In genomic region chr5:112426635-112427034, GRCm38 (mm10) we compare ENCODE assay signal across 26 mouse cellular contexts. TPM values are rescaled to one million over a fixed set of nuclear protein-coding genes. Genes with fewer than 3 reads are reported as not detected.
A peak's percentile ranks its signal among the peaks of the same experiment; 100 is the strongest.
DNase-seq lines count a peak whose midpoint lies in the region; ATAC-seq lines count a peak whose summit lies in the region.
"Had no signal": no experiment of that assay in that cellular context is flagged by ENCODE, and none has a peak within 500 bp of the region (broad histone marks: within the 10 kb centered on the region; RNA-seq: fewer than 3 reads in every experiment).

No protein-coding gene starts in this region.

- no peaks in the 10 kb centered on the region for H3K9me3 ChIP-seq in midbrain, embryonic 15.5 days
- H3K9me3 ChIP-seq: embryonic facial prominence, embryonic 10.5 days; embryonic facial prominence, embryonic 13.5 days; forebrain, embryonic 12.5 days; forebrain, embryonic 15.5 days; hindbrain, embryonic 13.5 days had no signal

- no peak overlapping the region for H3K4me3 ChIP-seq in midbrain, embryonic 15.5 days
- H3K4me3 ChIP-seq: embryonic facial prominence, embryonic 10.5 days; embryonic facial prominence, embryonic 13.5 days; erythroblast, embryonic 14.5 days; forebrain, embryonic 12.5 days; forebrain, embryonic 15.5 days; heart, adult 2 months; hindbrain, embryonic 13.5 days had no signal

- peak; percentile 0 for DNase-seq in left cerebral cortex, postnatal 4 days
- no peak for DNase-seq in left cerebral cortex, adult 18-20 months (ENCODE audit: low spot score in 2 of 2)
- DNase-seq in 416B (ENCODE audit: low read depth): peak; percentile 22
- DNase-seq in c-Kit-positive CD71-negative TER-119-negative erythroid progenitor cells, embryonic 14.5 days (ENCODE audit: low read depth): peak; percentile 9
- DNase-seq in heart, adult 9 months (ENCODE audit: low spot score in 2 of 2): no peak
- DNase-seq in kidney, postnatal 4 days: no peak
- DNase-seq: gastrocnemius, postnatal 25 days had no signal

- ATAC-seq in megakaryocyte, adult 5-6 weeks (ENCODE audit: poor library complexity, severe bottlenecking): peak; percentile 51
- ATAC-seq in midbrain, embryonic 15.5 days (replicated peaks): no peak
- ATAC-seq: activated CD4-positive, CD25-positive, alpha-beta regulatory T cell, adult 4 months had no signal

- H3K27me3 ChIP-seq in midbrain, embryonic 15.5 days (replicated peaks): 0 out of 2 replicates have a peak, but pooled peaks cover 4% of the 10 kb centered on the region

- H3K27ac ChIP-seq in midbrain, embryonic 15.5 days: no peak overlapping the region
- H3K27ac ChIP-seq: embryonic facial prominence, embryonic 10.5 days; embryonic facial prominence, embryonic 13.5 days; forebrain, embryonic 12.5 days; forebrain, embryonic 15.5 days; heart, adult 2 months; hindbrain, embryonic 13.5 days had no signal

- no peak overlapping the region for H3K4me2 ChIP-seq in midbrain, embryonic 15.5 days
- H3K4me2 ChIP-seq: embryonic facial prominence, embryonic 13.5 days; forebrain, embryonic 12.5 days; forebrain, embryonic 15.5 days; heart, embryonic 11.5 days; hindbrain, embryonic 13.5 days had no signal

- 0 out of 2 replicates have a peak, but pooled peaks cover 4% of the 10 kb centered on the region for H3K4me1 ChIP-seq in midbrain, embryonic 15.5 days

- peaks cover 2% of the 10 kb centered on the region for H3K36me3 ChIP-seq in midbrain, embryonic 15.5 days (replicated peaks)
- H3K36me3 ChIP-seq: embryonic facial prominence, embryonic 10.5 days; embryonic facial prominence, embryonic 13.5 days; forebrain, embryonic 12.5 days had no signal

- WGBS in midbrain, embryonic 15.5 days: 89% methylated on average over 7 of the region's 7 CpGs

- intact Hi-C loops in left cerebral cortex, postnatal 4 days (cut with DNase I): loop anchor here (10.0 kb wide), 1 partner anchor 92 kb away; no protein-coding TSS in a partner anchor

- no peak overlapping the region for H3K9ac ChIP-seq in midbrain, embryonic 15.5 days
- H3K9ac ChIP-seq: embryonic facial prominence, embryonic 13.5 days; forebrain, embryonic 12.5 days; forebrain, embryonic 15.5 days; hindbrain, embryonic 13.5 days had no signal

RNA-seq across cellular contexts. Expression of gene Gm6588, which starts 22.6 kb away (rescaled TPM):
- total RNA-seq in left cerebral cortex, postnatal 4 days (2021): not detected
- total RNA-seq in left cerebral cortex, adult 18-20 months (2021): not detected
- total RNA-seq in megakaryocyte, adult 5-6 weeks (2015): not detected in 2 replicates
- total RNA-seq in megakaryocyte, adult 5-6 weeks (2017): not detected in 2 replicates
- polyA plus RNA-seq in midbrain, embryonic 15.5 days (2015; fragmentation: Nextera tagmentation; extraction: Ambion mirVana): 1.3 and 1.5 TPM in 2 replicates
- total RNA-seq: adrenal gland, adult 8-10 months; adrenal gland, postnatal 25 days; gastrocnemius, adult 8-10 months; gastrocnemius, postnatal 25 days; heart, adult 2 months; heart, postnatal 25 days; hematopoietic stem cell, adult 5-6 weeks had no signal
- polyA plus RNA-seq: activated CD4-positive, CD25-positive, alpha-beta regulatory T cell, adult 4 months; brain, embryonic 14.5 days; embryonic facial prominence, embryonic 10.5 days; erythroblast, embryonic 14.5 days; heart, adult 2 months; heart, embryonic 11.5 days; heart, embryonic 14.5 days; heart, postnatal 0 days had no signal

RNA-seq across cellular contexts. Expression of gene Asphd2, which starts 32.0 kb away (rescaled TPM):
- total RNA-seq in left cerebral cortex, postnatal 4 days (2021): 100 to 1,000 TPM; 130 to 134 TPM
- 100 to 1,000 TPM; 179 to 194 TPM for total RNA-seq in left cerebral cortex, adult 18-20 months (2021)
- total RNA-seq in megakaryocyte, adult 5-6 weeks (2015): not detected in 2 replicates
- total RNA-seq in megakaryocyte, adult 5-6 weeks (2017): not detected in 2 replicates
- 124 and 132 TPM in 2 replicates for polyA plus RNA-seq in midbrain, embryonic 15.5 days (2015; fragmentation: Nextera tagmentation; extraction: Ambion mirVana)
- total RNA-seq: hematopoietic stem cell, adult 5-6 weeks had no signal
- polyA plus RNA-seq: activated CD4-positive, CD25-positive, alpha-beta regulatory T cell, adult 4 months; erythroblast, embryonic 14.5 days had no signal

Comparison
In these comparisons a context has a peak if more than half of its experiments do, and no peak if none do; other contexts are left out.
1. DNase-seq: peak in left cerebral cortex, postnatal 4 days (single experiment), 416B (single experiment) and c-Kit-positive CD71-negative TER-119-negative erythroid progenitor cells, embryonic 14.5 days (single experiment); none in left cerebral cortex, adult 18-20 months (0 of 2), heart, adult 9 months (0 of 2) and kidney, postnatal 4 days (0 of 2).
2. RNA of gene Asphd2, which starts 32.0 kb away (total RNA-seq): 179 to 194 TPM in left cerebral cortex, adult 18-20 months and 130 to 134 TPM in left cerebral cortex, postnatal 4 days; not detected in megakaryocyte, adult 5-6 weeks; every median in the first group is over 100 times any median in the second.